Mouse (Mus musculus): ENCODE measurements around the gene March6. TPM values are rescaled to one million over a fixed set of nuclear protein-coding genes. Genes with fewer than 3 reads are reported as not detected.

Gene March6
- polyA plus RNA-seq, 1 experiment from 2014 or later: 68.3 TPM

DNA sequence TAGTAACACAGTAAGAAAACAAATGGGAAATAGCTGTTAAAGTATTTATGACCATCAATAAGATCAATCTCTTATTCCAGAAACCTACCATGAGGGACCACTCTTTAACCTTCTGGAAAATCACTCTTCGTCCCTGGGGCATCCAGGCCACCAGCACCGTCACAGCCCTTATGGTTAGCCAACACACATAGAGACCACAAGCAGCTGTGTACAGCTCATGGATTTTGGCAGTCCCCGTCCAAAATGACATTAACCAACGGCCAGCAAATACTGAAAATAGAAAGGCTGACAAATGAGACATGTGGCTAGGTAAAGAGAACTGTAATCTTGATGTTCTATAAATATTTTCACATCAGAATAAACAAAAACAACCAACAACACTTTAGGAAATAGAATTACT is 59.3 kb downstream of the March6 start:
- Histone ChIP-seq H3K4me2 (ENCODE audit: low read length) (no peak overlapping the region), H3K9ac (ENCODE audit: low read length) (no peak overlapping the region), H3K9me3 (replicated peaks; ENCODE audit: control insufficient read depth, low read length) (no peaks in the 10 kb centered on the region), H3K27me3 (replicated peaks; ENCODE audit: control insufficient read depth, insufficient read depth, low read length) (no peaks in the 10 kb centered on the region), H3K27ac (ENCODE audit: low read depth, low read length) (no peak overlapping the region), H3K4me1 (ENCODE audit: control insufficient read depth, insufficient read depth, low read length) (no peaks in the 10 kb centered on the region), H3K36me3 (ENCODE audit: control insufficient read depth, insufficient read depth, low read length) (peaks cover 54% of the 10 kb centered on the region), H3K4me3 (ENCODE audit: low read depth, low read length) (no peak overlapping the region)
- DNase-seq (ENCODE audit: low spot score) (no peak), ATAC-seq (no peak)
- 94% methylated on average over 4 of the region's 4 CpGs for WGBS

DNA sequence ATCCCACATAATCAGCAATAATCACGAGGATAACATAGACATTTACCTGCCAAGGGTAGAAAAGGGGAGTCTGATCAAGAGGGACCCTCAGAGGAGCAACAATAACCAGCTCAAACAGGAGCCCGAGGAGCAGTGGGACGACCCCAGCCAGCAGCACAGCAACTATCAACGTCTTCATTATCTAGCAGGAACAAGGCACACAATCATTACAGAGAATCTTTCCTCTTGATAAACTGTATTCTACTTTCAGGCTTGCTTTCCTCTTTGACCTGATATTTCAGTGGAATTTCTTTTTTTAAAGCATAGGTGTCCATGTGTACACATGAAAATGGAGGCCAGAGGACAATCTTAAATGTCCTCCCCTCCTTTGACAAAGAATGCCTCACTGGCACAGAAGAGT is 61.4 kb downstream of the March6 start:
- 89% methylated on average over 4 of the region's 4 CpGs for WGBS
- Histone ChIP-seq H3K27ac (ENCODE audit: low read depth, low read length) (no peak overlapping the region), H3K27me3 (replicated peaks; ENCODE audit: control insufficient read depth, insufficient read depth, low read length) (no peaks in the 10 kb centered on the region), H3K36me3 (ENCODE audit: control insufficient read depth, insufficient read depth, low read length) (peaks cover 58% of the 10 kb centered on the region), H3K9ac (ENCODE audit: low read length) (no peak overlapping the region), H3K4me1 (ENCODE audit: control insufficient read depth, insufficient read depth, low read length) (no peaks in the 10 kb centered on the region), H3K9me3 (replicated peaks; ENCODE audit: control insufficient read depth, low read length) (no peaks in the 10 kb centered on the region), H3K4me3 (ENCODE audit: low read depth, low read length) (no peak overlapping the region), H3K4me2 (ENCODE audit: low read length) (no peak overlapping the region)
- ATAC-seq: no peak
- DNase-seq (ENCODE audit: low spot score): no peak

DNA sequence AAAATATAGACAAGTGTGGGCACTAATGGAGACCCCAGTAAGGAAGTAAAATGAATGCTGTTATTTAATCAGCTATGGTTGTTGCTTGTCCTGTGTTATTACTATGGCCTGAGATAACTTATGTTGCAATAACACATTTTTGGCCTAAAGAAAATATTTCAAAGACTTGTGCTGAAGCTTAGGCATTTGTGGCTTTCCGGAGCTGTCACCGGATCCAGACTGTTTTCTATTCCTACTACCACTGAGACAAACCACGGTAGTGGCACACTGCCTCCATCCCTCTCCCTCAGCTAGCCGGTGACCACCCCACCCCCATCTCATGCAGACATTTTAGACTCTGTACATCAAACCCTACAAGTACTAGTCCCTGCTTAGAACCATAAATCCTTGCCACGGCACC is 62.0 kb downstream of the March6 start:
- Histone ChIP-seq H3K9me3 (replicated peaks; ENCODE audit: control insufficient read depth, low read length) (no peaks in the 10 kb centered on the region), H3K4me1 (ENCODE audit: control insufficient read depth, insufficient read depth, low read length) (no peaks in the 10 kb centered on the region), H3K36me3 (ENCODE audit: control insufficient read depth, insufficient read depth, low read length) (peaks cover 60% of the 10 kb centered on the region), H3K4me2 (ENCODE audit: low read length) (no peak overlapping the region), H3K27ac (ENCODE audit: low read depth, low read length) (no peak overlapping the region), H3K27me3 (replicated peaks; ENCODE audit: control insufficient read depth, insufficient read depth, low read length) (no peaks in the 10 kb centered on the region), H3K4me3 (ENCODE audit: low read depth, low read length) (no peak overlapping the region), H3K9ac (ENCODE audit: low read length) (no peak overlapping the region)
- WGBS: 96% methylated on average over 5 of the region's 5 CpGs
- ATAC-seq: no peak
- no peak for DNase-seq (ENCODE audit: low spot score)

DNA sequence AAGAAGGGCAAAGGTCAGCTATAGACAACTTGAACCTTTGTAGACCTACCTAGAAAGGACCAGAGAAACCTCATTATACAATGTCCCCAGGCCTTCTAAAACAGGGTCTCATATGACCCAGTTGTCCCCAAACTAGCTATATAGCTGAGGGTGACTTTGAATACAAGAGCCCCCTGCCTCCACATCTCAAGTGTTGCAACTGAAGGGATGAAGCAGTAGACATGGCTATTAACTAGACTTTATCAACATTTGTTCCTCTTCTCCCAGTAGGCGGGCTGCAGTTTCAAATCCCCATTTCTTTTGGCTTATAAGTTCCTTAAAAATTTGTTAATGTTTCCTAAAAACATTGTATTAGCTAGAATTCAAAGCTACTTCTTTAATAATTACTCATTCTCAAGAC is 64.1 kb downstream of the March6 start:
- no peak overlapping the region for H3K9ac ChIP-seq (ENCODE audit: low read length)
- WGBS: 91% methylated on average over 1 of the region's 1 CpGs
- H3K4me1 ChIP-seq (ENCODE audit: control insufficient read depth, insufficient read depth, low read length): no peaks in the 10 kb centered on the region
- no peak overlapping the region for H3K27ac ChIP-seq (ENCODE audit: low read depth, low read length)
- H3K9me3 ChIP-seq (replicated peaks; ENCODE audit: control insufficient read depth, low read length): no peaks in the 10 kb centered on the region
- H3K36me3 ChIP-seq (ENCODE audit: control insufficient read depth, insufficient read depth, low read length): peaks cover 71% of the 10 kb centered on the region
- H3K27me3 ChIP-seq (replicated peaks; ENCODE audit: control insufficient read depth, insufficient read depth, low read length): no peaks in the 10 kb centered on the region
- H3K4me2 ChIP-seq (ENCODE audit: low read length): no peak overlapping the region
- DNase-seq (ENCODE audit: low spot score) (no peak), ATAC-seq (no peak)
- H3K4me3 ChIP-seq (ENCODE audit: low read depth, low read length): no peak overlapping the region

DNA sequence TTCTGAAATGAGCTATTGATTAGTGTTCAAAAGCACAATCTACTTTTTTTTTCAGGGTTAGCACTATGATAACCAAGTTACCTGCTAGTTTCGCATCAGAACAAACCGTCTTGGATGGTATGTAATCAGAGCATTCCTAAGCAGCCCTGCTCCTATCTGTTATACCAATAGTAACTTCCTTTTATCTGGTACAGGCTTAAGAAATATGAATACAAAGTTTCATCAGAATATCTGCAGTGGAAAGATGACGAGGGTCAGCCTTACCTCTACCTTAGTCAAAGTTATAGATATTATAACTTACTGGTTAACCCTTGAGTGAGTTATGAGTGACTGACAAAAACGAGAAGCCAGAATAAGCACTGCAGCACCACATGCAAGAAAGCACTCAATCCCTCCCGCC is 64.6 kb downstream of the March6 start:
- WGBS: 89% methylated on average over 5 of the region's 5 CpGs
- Histone ChIP-seq H3K27me3 (replicated peaks; ENCODE audit: control insufficient read depth, insufficient read depth, low read length) (no peaks in the 10 kb centered on the region), H3K27ac (ENCODE audit: low read depth, low read length) (no peak overlapping the region), H3K4me2 (ENCODE audit: low read length) (no peak overlapping the region), H3K36me3 (ENCODE audit: control insufficient read depth, insufficient read depth, low read length) (peaks cover 72% of the 10 kb centered on the region), H3K4me1 (ENCODE audit: control insufficient read depth, insufficient read depth, low read length) (no peaks in the 10 kb centered on the region), H3K9ac (ENCODE audit: low read length) (no peak overlapping the region), H3K4me3 (ENCODE audit: low read depth, low read length) (no peak overlapping the region), H3K9me3 (replicated peaks; ENCODE audit: control insufficient read depth, low read length) (no peaks in the 10 kb centered on the region)
- DNase-seq (ENCODE audit: low spot score) (no peak), ATAC-seq (no peak)

DNA sequence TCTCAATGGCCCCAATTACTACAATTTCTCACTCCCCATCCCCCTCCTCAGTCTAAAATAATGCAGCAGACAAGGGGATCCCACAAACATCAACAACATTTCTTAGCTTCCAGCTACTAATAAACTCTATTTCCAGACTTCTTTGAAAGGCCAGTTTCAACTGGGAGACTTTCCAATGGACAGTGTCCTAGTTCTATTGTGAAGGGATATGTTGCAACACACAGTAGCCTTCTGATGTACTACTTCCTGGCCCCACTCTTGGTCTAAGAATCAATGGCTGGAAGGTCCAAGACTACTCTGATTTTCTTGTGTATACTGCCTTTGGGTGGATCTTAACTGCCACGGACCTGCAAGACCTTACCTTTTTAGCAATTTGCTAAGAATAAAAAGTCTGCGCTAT is 65.0 kb downstream of the March6 start:
- Histone ChIP-seq H3K9me3 (replicated peaks; ENCODE audit: control insufficient read depth, low read length) (no peaks in the 10 kb centered on the region), H3K9ac (ENCODE audit: low read length) (no peak overlapping the region), H3K27me3 (replicated peaks; ENCODE audit: control insufficient read depth, insufficient read depth, low read length) (no peaks in the 10 kb centered on the region), H3K4me2 (ENCODE audit: low read length) (no peak overlapping the region), H3K4me1 (ENCODE audit: control insufficient read depth, insufficient read depth, low read length) (no peaks in the 10 kb centered on the region), H3K4me3 (ENCODE audit: low read depth, low read length) (no peak overlapping the region), H3K27ac (ENCODE audit: low read depth, low read length) (no peak overlapping the region), H3K36me3 (ENCODE audit: control insufficient read depth, insufficient read depth, low read length) (peaks cover 77% of the 10 kb centered on the region)
- DNase-seq (ENCODE audit: low spot score): no peak
- ATAC-seq: no peak
- 98% methylated on average over 2 of the region's 2 CpGs for WGBS

DNA sequence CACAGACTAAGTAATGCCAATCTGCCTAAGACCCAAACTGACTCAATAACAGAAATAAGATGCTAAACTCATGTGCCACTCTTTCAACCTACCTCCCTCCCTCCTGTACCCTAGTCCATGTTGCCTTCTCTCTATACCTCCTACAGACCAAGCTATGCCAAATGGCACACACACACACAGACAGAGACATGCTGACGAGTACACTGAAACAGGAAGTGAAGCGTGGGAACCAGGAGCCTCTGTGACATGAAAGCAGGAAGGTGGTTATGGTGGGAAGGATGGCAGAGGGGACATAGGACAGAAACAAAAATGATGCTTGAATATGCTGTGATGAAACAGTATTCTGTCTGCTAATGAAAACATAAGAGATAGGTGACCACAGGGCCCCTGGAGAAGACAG is 70.3 kb downstream of the March6 start:
- Histone ChIP-seq H3K36me3 (ENCODE audit: control insufficient read depth, insufficient read depth, low read length) (peaks cover 89% of the 10 kb centered on the region), H3K9me3 (replicated peaks; ENCODE audit: control insufficient read depth, low read length) (no peaks in the 10 kb centered on the region), H3K27me3 (replicated peaks; ENCODE audit: control insufficient read depth, insufficient read depth, low read length) (no peaks in the 10 kb centered on the region), H3K4me2 (ENCODE audit: low read length) (no peak overlapping the region), H3K4me1 (ENCODE audit: control insufficient read depth, insufficient read depth, low read length) (no peaks in the 10 kb centered on the region), H3K4me3 (ENCODE audit: low read depth, low read length) (no peak overlapping the region), H3K9ac (ENCODE audit: low read length) (no peak overlapping the region), H3K27ac (ENCODE audit: low read depth, low read length) (no peak overlapping the region)
- ATAC-seq (no peak), DNase-seq (ENCODE audit: low spot score) (no peak)
- 96% methylated on average over 2 of the region's 2 CpGs for WGBS

DNA sequence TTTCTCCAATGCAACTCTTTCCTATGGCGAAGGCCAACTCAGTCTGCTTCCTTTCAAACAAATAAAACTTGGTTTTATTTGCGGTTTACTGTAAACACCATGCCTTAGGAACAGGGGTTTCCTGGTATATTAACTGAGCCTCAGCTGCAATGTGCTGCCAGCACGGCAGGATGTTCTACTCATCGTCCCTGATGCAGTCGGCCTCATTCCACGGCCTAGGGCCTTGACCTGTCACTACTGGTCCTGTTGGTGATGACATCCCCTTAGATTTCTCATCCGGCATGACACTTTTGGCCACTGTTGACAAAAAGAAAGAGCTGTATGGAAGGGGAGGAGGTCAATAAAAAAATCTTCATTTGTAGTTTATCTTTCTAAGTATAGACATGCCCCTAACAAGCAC is 72.8 kb downstream of the March6 start:
- no peaks in the 10 kb centered on the region for H3K27me3 ChIP-seq (replicated peaks; ENCODE audit: control insufficient read depth, insufficient read depth, low read length)
- H3K27ac ChIP-seq (ENCODE audit: low read depth, low read length): no peak overlapping the region
- no peak overlapping the region for H3K4me3 ChIP-seq (ENCODE audit: low read depth, low read length)
- peaks cover 2% of the 10 kb centered on the region; the same call in 1 of the 2 replicates for H3K4me1 ChIP-seq (ENCODE audit: control insufficient read depth, insufficient read depth, low read length)
- ATAC-seq: no peak
- H3K9ac ChIP-seq (ENCODE audit: low read length): no peak overlapping the region
- no peak for DNase-seq (ENCODE audit: low spot score)
- 95% methylated on average over 7 of the region's 7 CpGs for WGBS
- peaks cover 69% of the 10 kb centered on the region for H3K36me3 ChIP-seq (ENCODE audit: control insufficient read depth, insufficient read depth, low read length)
- H3K9me3 ChIP-seq (replicated peaks; ENCODE audit: control insufficient read depth, low read length): no peaks in the 10 kb centered on the region
- H3K4me2 ChIP-seq (ENCODE audit: low read length): no peak overlapping the region

DNA sequence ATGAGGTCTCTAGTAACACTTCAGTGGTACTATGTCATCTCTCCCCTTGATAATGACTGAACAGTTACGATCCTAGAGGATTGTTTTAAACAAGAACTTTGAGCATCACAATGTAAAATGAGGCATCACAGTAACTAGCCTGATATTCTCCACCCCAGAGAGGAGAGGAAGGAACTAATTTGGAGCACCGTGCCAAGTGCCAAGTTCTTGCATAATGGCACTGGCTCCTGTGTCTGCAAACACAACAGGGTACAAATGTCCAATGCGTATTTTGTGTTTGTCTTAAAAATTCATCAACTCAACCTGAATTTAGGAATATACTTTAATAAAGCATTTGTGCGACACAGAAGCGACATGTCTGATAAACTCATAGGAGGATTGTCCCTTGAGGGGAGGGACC is 74.5 kb downstream of the March6 start:
- peaks cover 52% of the 10 kb centered on the region for H3K36me3 ChIP-seq (ENCODE audit: control insufficient read depth, insufficient read depth, low read length)
- H3K4me1 ChIP-seq (ENCODE audit: control insufficient read depth, insufficient read depth, low read length): peaks cover 2% of the 10 kb centered on the region; the same call in 1 of the 2 replicates
- ATAC-seq: no peak
- no peak overlapping the region for H3K27ac ChIP-seq (ENCODE audit: low read depth, low read length)
- WGBS: 86% methylated on average over 5 of the region's 5 CpGs
- DNase-seq (ENCODE audit: low spot score): no peak
- no peak overlapping the region for H3K4me2 ChIP-seq (ENCODE audit: low read length)
- H3K4me3 ChIP-seq (ENCODE audit: low read depth, low read length): no peak overlapping the region
- H3K9ac ChIP-seq (ENCODE audit: low read length): no peak overlapping the region
- no peaks in the 10 kb centered on the region for H3K27me3 ChIP-seq (replicated peaks; ENCODE audit: control insufficient read depth, insufficient read depth, low read length)
- no peaks in the 10 kb centered on the region for H3K9me3 ChIP-seq (replicated peaks; ENCODE audit: control insufficient read depth, low read length)

Data from forebrain, embryonic 14.5 days (tissue).